8 mouse cellular contexts compared by ENCODE assay signal in the genomic region with DNA sequence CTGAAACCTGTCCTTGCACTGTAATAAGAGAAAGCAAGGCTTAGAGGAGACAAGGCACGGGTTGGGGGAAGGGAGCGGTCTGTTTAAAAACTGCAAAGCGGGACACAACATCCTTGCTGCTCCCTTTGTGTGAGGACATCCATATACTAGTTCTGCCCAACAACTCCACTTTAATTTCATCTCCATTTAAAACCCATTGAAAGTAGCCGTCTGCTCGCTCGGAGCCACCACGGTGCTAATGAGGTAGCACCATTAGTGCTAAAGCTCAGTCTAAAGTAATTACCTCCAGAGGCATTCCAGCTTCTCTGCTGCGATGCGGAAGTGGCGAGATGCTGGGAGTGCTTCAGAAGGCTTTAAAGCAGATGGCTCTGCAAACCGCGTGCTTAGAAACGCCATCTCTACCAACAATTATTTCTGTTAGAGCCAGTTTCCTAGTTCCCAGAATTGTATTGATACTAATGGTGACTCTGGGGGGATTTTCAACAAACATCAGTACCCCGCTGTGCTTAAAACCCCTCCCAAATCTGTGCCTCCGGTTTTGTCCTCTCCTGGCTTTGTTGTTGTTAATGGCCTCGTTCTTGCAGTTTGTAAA.
DNase-seq lines count a peak whose midpoint lies in the region; ATAC-seq and TF ChIP-seq lines count a peak whose summit lies in the region.

No protein-coding gene starts in this region.

- TF ChIP-seq CTCF in liver, postnatal 0 days (IDR thresholded peaks at IDR 0.05; ENCODE audit: low read depth) = no peak

- TF ChIP-seq EP300 in liver, postnatal 0 days (IDR thresholded peaks at IDR 0.05; ENCODE audit: low read depth) = no peak

- DNase-seq in kidney, adult 18-20 months = no peak
- DNase-seq in hindbrain, embryonic 14.5 days (ENCODE audit: low spot score) = peak; percentile 60
- no peak for DNase-seq in liver, postnatal 0 days
- no peak for DNase-seq in left cerebral cortex, postnatal 36 days (ENCODE audit: low spot score in 2 of 2)
- DNase-seq in spleen, adult 12 weeks (ENCODE audit: low spot score) = no peak
- no peak for DNase-seq in cerebellum, adult 18-20 months

- H3K27me3 ChIP-seq in kidney, embryonic 15.5 days = no peaks in the 10 kb centered on the region
- H3K27me3 ChIP-seq in hindbrain, embryonic 14.5 days (ENCODE audit: control insufficient read depth, insufficient read depth, low read length) = no peaks in the 10 kb centered on the region
- no peaks in the 10 kb centered on the region for H3K27me3 ChIP-seq in liver, postnatal 0 days (ENCODE audit: insufficient read depth, low read length)

- peak overlapping the region; percentile 23 for H3K4me3 ChIP-seq in kidney, embryonic 15.5 days (replicated peaks)
- peak overlapping the region; percentile 1; the same call in 1 of the 2 replicates for H3K4me3 ChIP-seq in hindbrain, embryonic 14.5 days (replicated peaks; ENCODE audit: low read length)
- H3K4me3 ChIP-seq in liver, postnatal 0 days (ENCODE audit: low read depth, low read length) = no peak overlapping the region

- intact Hi-C loops in left cerebral cortex, postnatal 36 days (cut with DNase I) = no loop called here

- no peaks in the 10 kb centered on the region for H3K36me3 ChIP-seq in kidney, embryonic 15.5 days
- no peaks in the 10 kb centered on the region for H3K36me3 ChIP-seq in hindbrain, embryonic 14.5 days (replicated peaks; ENCODE audit: control insufficient read depth, insufficient read depth)
- no peaks in the 10 kb centered on the region for H3K36me3 ChIP-seq in liver, postnatal 0 days (replicated peaks; ENCODE audit: insufficient read depth, low read length)

- H3K4me1 ChIP-seq in kidney, embryonic 15.5 days = peaks cover 19% of the 10 kb centered on the region
- peaks cover 12% of the 10 kb centered on the region; the same call in 1 of the 2 replicates for H3K4me1 ChIP-seq in hindbrain, embryonic 14.5 days (replicated peaks; ENCODE audit: control insufficient read depth, insufficient read depth, low read length)
- peaks cover 14% of the 10 kb centered on the region for H3K4me1 ChIP-seq in liver, postnatal 0 days (ENCODE audit: insufficient read depth)

- H3K27ac ChIP-seq in kidney, embryonic 15.5 days = no peak overlapping the region
- peak overlapping the region; percentile 33 for H3K27ac ChIP-seq in hindbrain, embryonic 14.5 days
- no peak overlapping the region for H3K27ac ChIP-seq in liver, postnatal 0 days (ENCODE audit: low read depth)

- ATAC-seq in kidney, embryonic 15.5 days (replicated peaks; ENCODE audit: low FRiP score) = peak; percentile 65; the same call in 1 of the 2 replicates
- ATAC-seq in common myeloid progenitor, adult 5-6 weeks (replicated peaks; ENCODE audit: low read depth, poor library complexity, severe bottlenecking) = peak; percentile 45; the same call in 1 of the 2 replicates
- ATAC-seq in hindbrain, embryonic 14.5 days (ENCODE audit: low FRiP score) = peak; percentile 85
- ATAC-seq in liver, postnatal 0 days = no peak

- no peak overlapping the region for H3K9ac ChIP-seq in kidney, embryonic 15.5 days
- 0 out of 2 replicates have a peak overlapping the region, but pooled peaks have one; percentile 3 for H3K9ac ChIP-seq in hindbrain, embryonic 14.5 days
- no peak overlapping the region for H3K9ac ChIP-seq in liver, postnatal 0 days (replicated peaks)

- H3K4me2 ChIP-seq in kidney, embryonic 15.5 days = peak overlapping the region; percentile 56
- peak overlapping the region; percentile 42 for H3K4me2 ChIP-seq in hindbrain, embryonic 14.5 days (replicated peaks)
- H3K4me2 ChIP-seq in liver, postnatal 0 days (ENCODE audit: low read depth, low read length) = peak overlapping the region; percentile 24; the same call in 1 of the 2 replicates

- 6% methylated on average over 16 of the region's 16 CpGs for WGBS in kidney, embryonic 15.5 days
- 10% methylated on average over 16 of the region's 16 CpGs for WGBS in hindbrain, embryonic 14.5 days
- 20% methylated on average over 16 of the region's 16 CpGs for WGBS in liver, postnatal 0 days (ENCODE audit: insufficient replicate concordance)

- no peaks in the 10 kb centered on the region for H3K9me3 ChIP-seq in kidney, embryonic 15.5 days (replicated peaks)
- no peaks in the 10 kb centered on the region for H3K9me3 ChIP-seq in hindbrain, embryonic 14.5 days (ENCODE audit: control insufficient read depth, low read length)
- no peaks in the 10 kb centered on the region for H3K9me3 ChIP-seq in liver, postnatal 0 days (ENCODE audit: low read length)
